Mouse (Mus musculus) CH12.LX (cell line): ENCODE results near the gene Cyp11a1. TPM values are rescaled to one million over a fixed set of nuclear protein-coding genes. Genes with fewer than 3 reads are reported as not detected.

Experiments used
- DNase-seq: peaks from one replicate; pipeline ENCODE4 v3.0.0-alpha.2; 2013; ENCODE audit errors: extremely low read depth
- H3K27ac ChIP-seq: 2 replicates; pipeline ENCODE4 v1.5.1; 2012; ENCODE audit warnings: low read depth, mild to moderate bottlenecking, control low read depth, moderate library complexity; ENCODE audit not compliant: insufficient read depth
- H3K27me3 ChIP-seq: replicated peaks from 2 replicates; pipeline ENCODE3; 2012; ENCODE audit warnings: inconsistent platforms
- H3K36me3 ChIP-seq, 2 experiments: replicated peaks in 1 of 2; 2 replicates each; pipeline versions ENCODE3 to v1.6.1; 2012; ENCODE audit warnings: inconsistent platforms in 1 of 2, low read length in 1 of 2, mild to moderate bottlenecking in 1 of 2, mixed read lengths in 1 of 2, moderate library complexity in 1 of 2; ENCODE audit not compliant: control insufficient read depth in 1 of 2, insufficient read depth in 1 of 2
- H3K4me1 ChIP-seq, 2 experiments: 2 replicates each; pipeline ENCODE4 v1.6.1; 2012; ENCODE audit warnings: inconsistent platforms in 1 of 2, moderate library complexity in 1 of 2; ENCODE audit not compliant: insufficient read depth in 2 of 2, control insufficient read depth in 1 of 2
- H3K4me2 ChIP-seq: 2 replicates; pipeline ENCODE4 v1.6.1; 2012; ENCODE audit warnings: low read depth, mild to moderate bottlenecking, control low read depth; ENCODE audit not compliant: poor library complexity, insufficient read depth, severe bottlenecking
- H3K4me3 ChIP-seq, 3 experiments: fragments of 150-350 bp in 1 of 3; sonication (generic) in 1 of 3; replicated peaks in 1 of 3; 2 replicates each; pipeline versions ENCODE3 to v1.5.1; 2011 to 2012; ENCODE audit warnings: low read depth in 2 of 3, low read length in 2 of 3, mild to moderate bottlenecking in 2 of 3, moderate library complexity in 2 of 3, control low read depth in 1 of 3, improper control_type of control experiment in 1 of 3, inconsistent platforms in 1 of 3, mixed read lengths in 1 of 3; ENCODE audit not compliant: poor library complexity in 1 of 3
- H3K79me2 ChIP-seq: replicated peaks from 2 replicates; pipeline ENCODE4 v1.6.1; 2012; ENCODE audit warnings: mild to moderate bottlenecking, moderate library complexity; ENCODE audit not compliant: control insufficient read depth, poor library complexity, insufficient read depth, severe bottlenecking; ENCODE audit errors: extremely low read depth
- H3K9ac ChIP-seq: 2 replicates; pipeline ENCODE4 v1.6.1; 2012; ENCODE audit warnings: low read depth, mild to moderate bottlenecking, control low read depth, moderate library complexity; ENCODE audit not compliant: insufficient read depth
- H3K9me3 ChIP-seq: replicated peaks from 2 replicates; pipeline ENCODE3; 2012; ENCODE audit warnings: low read length, inconsistent platforms, mixed read lengths
- BHLHE40 ChIP-seq: IDR thresholded peaks from 2 replicates; pipeline ENCODE4 v1.6.1; 2011; ENCODE audit warnings: mild to moderate bottlenecking, low read depth, low read length, improper control_type of control experiment
- CHD1 ChIP-seq: IDR thresholded peaks from 2 replicates; pipeline ENCODE4 v1.6.1; 2012; ENCODE audit warnings: low read depth, low read length, improper control_type of control experiment, inconsistent platforms
- CHD2 ChIP-seq: IDR thresholded peaks from 2 replicates; pipeline ENCODE4 v1.6.1; 2011; ENCODE audit warnings: low read length, improper control_type of control experiment
- CTCF ChIP-seq, 2 experiments: IDR thresholded peaks in 1 of 2; conservative IDR thresholded peaks in 1 of 2; 2 replicates each; pipeline ENCODE4 v1.5.1; 2011 to 2012; ENCODE audit warnings: low read depth in 2 of 2, low read length in 2 of 2, improper control_type of control experiment in 1 of 2, inconsistent platforms in 1 of 2, mild to moderate bottlenecking in 1 of 2, moderate library complexity in 1 of 2
- E2F4 ChIP-seq: IDR thresholded peaks from 2 replicates; pipeline ENCODE4 v1.6.1; 2011; ENCODE audit warnings: low read depth, low read length, improper control_type of control experiment; ENCODE audit not compliant: insufficient replicate concordance
- ELF1 ChIP-seq: IDR thresholded peaks from 2 replicates; pipeline ENCODE4 v1.6.1; 2014; ENCODE audit warnings: low read depth, mild to moderate bottlenecking, inconsistent platforms, low read length, improper control_type of control experiment
- ETS1 ChIP-seq: conservative IDR thresholded peaks from 2 replicates; pipeline ENCODE4 v1.6.1; 2012; ENCODE audit warnings: low read depth, mild to moderate bottlenecking, inconsistent platforms, low read length, improper control_type of control experiment, moderate library complexity
- GABPA ChIP-seq: IDR thresholded peaks from 2 replicates; pipeline ENCODE4 v1.6.1; 2012; ENCODE audit warnings: low read depth, low read length, improper control_type of control experiment, inconsistent platforms; ENCODE audit not compliant: insufficient replicate concordance
- HCFC1 ChIP-seq: IDR thresholded peaks from 2 replicates; pipeline ENCODE4 v1.6.1; 2012; ENCODE audit warnings: low read depth, mild to moderate bottlenecking, inconsistent platforms, low read length, improper control_type of control experiment
- IRF4 ChIP-seq: IDR thresholded peaks from 2 replicates; pipeline ENCODE4 v1.6.1; 2014; ENCODE audit warnings: low read depth, mild to moderate bottlenecking, inconsistent platforms, low read length, improper control_type of control experiment
- JUN ChIP-seq: IDR thresholded peaks from 2 replicates; pipeline ENCODE4 v1.6.1; 2011; ENCODE audit warnings: low read depth, mild to moderate bottlenecking, low read length, improper control_type of control experiment, moderate library complexity; ENCODE audit not compliant: insufficient read depth
- JUND ChIP-seq: conservative IDR thresholded peaks from 2 replicates; pipeline ENCODE4 v1.6.1; 2011; ENCODE audit warnings: low read depth, low read length, improper control_type of control experiment
- KAT2A ChIP-seq: IDR thresholded peaks from 2 replicates; pipeline ENCODE4 v1.6.1; 2012; ENCODE audit warnings: low read length, improper control_type of control experiment, inconsistent platforms; ENCODE audit not compliant: insufficient replicate concordance
- MAFK ChIP-seq: IDR thresholded peaks from 2 replicates; pipeline ENCODE4 v1.6.1; 2011; ENCODE audit warnings: low read length, improper control_type of control experiment; ENCODE audit not compliant: insufficient replicate concordance
- MAZ ChIP-seq: IDR thresholded peaks from 2 replicates; pipeline ENCODE4 v1.6.1; 2012; ENCODE audit warnings: low read depth, mild to moderate bottlenecking, inconsistent platforms, low read length, improper control_type of control experiment, moderate library complexity
- MEF2A ChIP-seq: IDR thresholded peaks from 2 replicates; pipeline ENCODE4 v1.6.1; 2014; ENCODE audit warnings: low read depth, mild to moderate bottlenecking, inconsistent platforms, low read length, improper control_type of control experiment, borderline replicate concordance
- MXI1 ChIP-seq: IDR thresholded peaks from 2 replicates; pipeline ENCODE4 v1.6.1; 2011; ENCODE audit warnings: mild to moderate bottlenecking, low read depth, low read length, improper control_type of control experiment
- MYC ChIP-seq: IDR thresholded peaks from 2 replicates; pipeline ENCODE4 v1.6.1; 2011; ENCODE audit warnings: low read depth, mild to moderate bottlenecking, improper control_type of control experiment, low read length
- NELFE ChIP-seq: IDR thresholded peaks from 2 replicates; pipeline ENCODE4 v1.6.1; 2011; ENCODE audit warnings: low read depth, low read length, improper control_type of control experiment
- NRF1 ChIP-seq: IDR thresholded peaks from 2 replicates; pipeline ENCODE4 v1.6.1; 2014; ENCODE audit warnings: low read depth, mild to moderate bottlenecking, inconsistent platforms, low read length, improper control_type of control experiment, moderate library complexity
- PAX5 ChIP-seq: IDR thresholded peaks from 2 replicates; pipeline ENCODE4 v1.6.1; 2012; ENCODE audit warnings: low read length, inconsistent platforms, mixed read lengths
- POLR2A ChIP-seq: IDR thresholded peaks from 2 replicates; pipeline ENCODE4 v1.6.1; 2011; ENCODE audit warnings: low read depth, mild to moderate bottlenecking, improper control_type of control experiment, low read length
- POLR2AphosphoS2 ChIP-seq: IDR thresholded peaks from 2 replicates; pipeline ENCODE4 v1.6.1; 2011; ENCODE audit warnings: low read depth, low read length, improper control_type of control experiment
- RAD21 ChIP-seq: IDR thresholded peaks from 2 replicates; pipeline ENCODE4 v1.6.1; 2011; ENCODE audit warnings: low read depth, mild to moderate bottlenecking, low read length, improper control_type of control experiment, moderate library complexity
- RCOR1 ChIP-seq: conservative IDR thresholded peaks from 2 replicates; pipeline ENCODE4 v1.6.1; 2012; ENCODE audit warnings: low read depth, mild to moderate bottlenecking, inconsistent platforms, low read length, improper control_type of control experiment
- SIN3A ChIP-seq: IDR thresholded peaks from 2 replicates; pipeline ENCODE4 v1.6.1; 2012; ENCODE audit warnings: low read length, improper control_type of control experiment, inconsistent platforms
- SMC3 ChIP-seq: IDR thresholded peaks from 2 replicates; pipeline ENCODE4 v1.6.1; 2011; ENCODE audit warnings: low read depth, low read length, improper control_type of control experiment
- TBP ChIP-seq: conservative IDR thresholded peaks from 2 replicates; pipeline ENCODE4 v1.6.1; 2011; ENCODE audit warnings: low read depth, low read length, improper control_type of control experiment
- TCF12 ChIP-seq: IDR thresholded peaks from 2 replicates; pipeline ENCODE4 v1.6.1; 2014; ENCODE audit warnings: low read depth, mild to moderate bottlenecking, inconsistent platforms, low read length, improper control_type of control experiment
- UBTF ChIP-seq: IDR thresholded peaks from 2 replicates; pipeline ENCODE4 v1.6.1; 2012; ENCODE audit warnings: low read depth, mild to moderate bottlenecking, inconsistent platforms, low read length, improper control_type of control experiment, moderate library complexity
- USF2 ChIP-seq: conservative IDR thresholded peaks from 2 replicates; pipeline ENCODE4 v1.6.1; 2011; ENCODE audit warnings: low read depth, low read length, improper control_type of control experiment
- ZKSCAN1 ChIP-seq: IDR thresholded peaks from 2 replicates; pipeline ENCODE4 v1.6.1; 2012; ENCODE audit warnings: low read depth, inconsistent platforms, low read length, improper control_type of control experiment, borderline replicate concordance
- ZMIZ1 ChIP-seq: IDR thresholded peaks from 2 replicates; pipeline ENCODE4 v1.6.1; 2012; ENCODE audit warnings: low read depth, mild to moderate bottlenecking, inconsistent platforms, low read length, improper control_type of control experiment
- ZNF384 ChIP-seq: IDR thresholded peaks from 2 replicates; pipeline ENCODE4 v1.6.1; 2012; ENCODE audit warnings: low read depth, low read length, improper control_type of control experiment, inconsistent platforms
- dilution Hi-C: fragments of 300-500 bp; cut with MboI; formaldehyde crosslinking; loops from 2 replicates; pipeline ENCODE4 v1.14.3; 2020; ENCODE audit warnings: low sequenced_read_pairs; ENCODE audit not compliant: extremely low pct_unique_long_range_greater_than_20kb, extremely low pct_ligation_motif_present
- in situ Hi-C: fragments of 300-500 bp; cut with MboI; formaldehyde crosslinking; loops from 3 replicates; pipeline ENCODE4 v1.14.3; 2019; ENCODE audit warnings: low sequenced_read_pairs, low pct_ligation_motif_present, low pct_unique_long_range_greater_than_20kb, mixed read lengths
- polyA plus RNA-seq: library from polyadenylated mRNA; unstranded; fragments of >175 nt; gene quantifications from 2 replicates; pipeline ENCODE4 v1.2.1, GENCODE M21; 2012; ENCODE audit warnings: low read depth; ENCODE audit not compliant: insufficient read length
- total RNA-seq, 2 experiments: library from RNA; depleted of rRNA; stranded (reverse); fragments of 300-350 nt in 1 of 2; fragments of >200 nt in 1 of 2; gene quantifications; 2 replicates each; pipeline ENCODE4 v1.2.3; 2012 to 2014

Gene Cyp11a1
- total and polyA plus RNA-seq, 3 experiments, result 2.6 to 12.8 (median 9.0) TPM

- peak; percentile 63; the same call in 1 of the 2 replicates for TF ChIP-seq BHLHE40
- no peak for TF ChIP-seq MEF2A
- no peak for TF ChIP-seq NRF1
- TF ChIP-seq, all 38 proteins: peak for 10
Measured at GRCm38 (mm10) chr9:57972776-57973439, 33.3 kb upstream of the Cyp11a1 start (continued).

DNA sequence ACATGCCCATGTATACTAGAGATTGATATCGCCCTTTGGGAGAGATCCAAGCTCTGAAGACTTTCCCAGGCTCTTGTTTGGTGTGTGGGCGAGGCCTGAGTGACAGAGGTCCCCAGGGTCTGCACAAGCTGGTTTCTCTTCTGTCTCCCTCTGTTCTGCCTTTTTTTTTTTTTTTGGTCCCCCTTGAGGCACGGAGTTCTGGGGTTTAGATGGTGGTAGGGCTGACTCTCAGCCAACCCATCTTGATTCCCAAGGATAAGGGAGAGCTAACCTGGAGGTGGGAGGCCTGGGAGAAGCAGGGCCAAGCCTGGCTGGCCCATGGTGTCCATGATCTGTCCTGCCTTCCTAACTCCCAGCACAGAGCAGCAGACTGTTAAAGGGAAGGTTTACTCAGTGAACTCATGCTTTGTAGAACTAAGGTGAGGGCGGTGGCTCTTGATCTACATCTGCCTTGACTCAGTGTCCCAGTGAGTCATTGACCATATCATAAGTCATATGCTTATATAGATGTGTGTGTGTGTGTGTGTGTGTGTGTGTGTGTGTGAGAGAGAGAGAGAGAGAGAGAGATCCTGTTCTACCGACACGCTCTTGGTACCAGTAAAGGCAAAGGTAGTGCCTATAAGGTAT, 32.7 kb upstream of the Cyp11a1 start:
- peaks cover 66 to 97% of the 10 kb centered on the region in 2 experiments for H3K4me1 ChIP-seq
- H3K27me3 ChIP-seq, result no peaks in the 10 kb centered on the region
- H3K4me2 ChIP-seq, result peak overlapping the region; percentile 52
- dilution Hi-C loops (no loop called here), in situ Hi-C loops (no loop called here)
- H3K36me3 ChIP-seq, result no peaks in the 10 kb centered on the region
- H3K9ac ChIP-seq, result peak overlapping the region; percentile 70; the same call in 1 of the 2 replicates
- peak overlapping the region; percentile 98 for H3K27ac ChIP-seq
- no peaks in the 10 kb centered on the region for H3K79me2 ChIP-seq
- peaks cover 12% of the 10 kb centered on the region for H3K9me3 ChIP-seq
- no peak for DNase-seq
- peak overlapping the region in 1 of 3 experiments; percentile 16 for H3K4me3 ChIP-seq
- TF ChIP-seq ZMIZ1 (no peak), POLR2A (peak; percentile 34; the same call in 1 of the 2 replicates), ZNF384 (peak; percentile 97), MAZ (no peak), RCOR1 (no peak; the same call in 1 of the 2 replicates), ETS1 (no peak; the same call in 1 of the 2 replicates), MAFK (no peak), JUN (no peak), KAT2A (0 out of 2 replicates have a peak, but pooled peaks have one; percentile 36), IRF4 (0 out of 2 replicates have a peak, but pooled peaks have one; percentile 60), ZKSCAN1 (no peak), SIN3A (peak; percentile 79; the same call in 1 of the 2 replicates), JUND (peak; percentile 19; the same call in 1 of the 2 replicates), RAD21 (no peak), BHLHE40 (no peak; the same call in 1 of the 2 replicates), GABPA (no peak), MEF2A (no peak; the same call in 1 of the 2 replicates), USF2 (no peak), MYC (peak; percentile 34; the same call in 1 of the 2 replicates), PAX5 (no peak), NELFE (no peak), NRF1 (no peak), UBTF (no peak), CHD1 (no peak), TBP (no peak), ELF1 (no peak), CHD2 (no peak), CTCF (conservative IDR thresholded peaks at IDR 0.05 in 1 of 2, IDR thresholded peaks at IDR 0.05 in 1 of 2; ENCODE audit: low read depth in 2 of 2, low read length in 2 of 2) (no peak), POLR2AphosphoS2 (no peak), MXI1 (peak; percentile 54; the same call in 1 of the 2 replicates), HCFC1 (no peak), E2F4 (no peak), TCF12 (peak; percentile 45; the same call in 1 of the 2 replicates), SMC3 (peak; percentile 29)
